Mouse (Mus musculus) left cerebral cortex, postnatal 4 days (tissue): Measurements from ENCODE around the gene Gm21663. TPM values are rescaled to one million over a fixed set of nuclear protein-coding genes. Genes with fewer than 3 reads are reported as not detected.
"Not testable (repeated sequence)": the region's sequence is repeated elsewhere in the genome, so short reads cannot be mapped to it uniquely, and the experiment has no call there.

Experiments used
- DNase-seq: peaks from one replicate; pipeline ENCODE4 v3.0.0-alpha.2; 2022
- intact Hi-C: fragments of 180-260 bp; cut with DNase I; formaldehyde crosslinking; loops from one replicate; pipeline ENCODE4 v1.15.1; 2025
- total RNA-seq, 2 experiments: library from RNA; stranded (reverse); gene quantifications; 2 replicates each; pipeline ENCODE4 v1.2.3; 2021

The Gm21663 gene
- not detected for total RNA-seq

GRCm38 (mm10) chr5:25942281-25942680 is at the start of gene Gm21663:
Gene Gm21663 (minus strand): TSS chr5:25942381.
- intact Hi-C loops, DNase-seq: not testable (repeated sequence)

GRCm38 (mm10) chr5:25988550-25988949 is 46.4 kb upstream of the Gm21663 start, which contains the start of gene Gm21698:
Gene Gm21698 (minus strand): TSS chr5:25988650.
- intact Hi-C loops, DNase-seq: not testable (repeated sequence)

- DNase-seq, intact Hi-C loops: not testable (repeated sequence)
Measured at GRCm38 (mm10) chr5:25972563-25972962, 30.4 kb upstream of the Gm21663 start, which contains the start of gene Gm21680. Gene Gm21680 (minus strand): TSS chr5:25972663.

- DNase-seq, intact Hi-C loops: not testable (repeated sequence)
Measured at GRCm38 (mm10) chr5:25957050-25957449, 14.9 kb upstream of the Gm21663 start.

- DNase-seq, intact Hi-C loops: not testable (repeated sequence)
Measured at GRCm38 (mm10) chr5:25956611-25957010, 14.4 kb upstream of the Gm21663 start.

- intact Hi-C loops, result not testable (repeated sequence)
Measured at GRCm38 (mm10) chr5:25954317-25954716, 12.1 kb upstream of the Gm21663 start, which contains the start of gene Gm21671. Gene Gm21671 (minus strand): TSS chr5:25954417.

GRCm38 (mm10) chr5:25945391-25945790 is 3.2 kb upstream of the Gm21663 start:
- intact Hi-C loops, DNase-seq: not testable (repeated sequence)

More at GRCm38 (mm10) chr5:25954317-25954716, 12.1 kb upstream of the Gm21663 start, which contains the start of gene Gm21671:
- not testable (repeated sequence) for DNase-seq

GRCm38 (mm10) chr5:25891321-25891720 is 50.9 kb downstream of the Gm21663 start:
- intact Hi-C loops, result no loop called here
- DNase-seq, result peak; percentile 87

- intact Hi-C loops, result no loop called here
- DNase-seq, result peak; percentile 40
Measured at GRCm38 (mm10) chr5:25889746-25890382, 52.3 kb downstream of the Gm21663 start.

GRCm38 (mm10) chr5:25886708-25887107 is 55.5 kb downstream of the Gm21663 start:
- no peak for DNase-seq
- intact Hi-C loops, result no loop called here

Other genes with a start within 250 kb of the Gm21663 start
- 1 to 10 TPM; 5.6 to 7.9 TPM for gene Xrcc2, start 236.6 kb downstream of the Gm21663 start, total RNA-seq
- 100 to 1,000 TPM; 116 to 117 TPM for gene Actr3b, start 182.4 kb downstream of the Gm21663 start, total RNA-seq
- not detected for gene Gm21671, start 12.0 kb upstream of the Gm21663 start, total RNA-seq
- not detected for gene Gm21680, start 30.3 kb upstream of the Gm21663 start, total RNA-seq
- gene Gm21698, start 46.3 kb upstream of the Gm21663 start, total RNA-seq, result not detected
- gene Gm1979, start 62.4 kb upstream of the Gm21663 start, total RNA-seq, result not detected
- not detected for gene Gm5862, start 80.5 kb upstream of the Gm21663 start, total RNA-seq
- not detected for gene Speer4a, start 97.2 kb upstream of the Gm21663 start, total RNA-seq
- not detected for gene Gm7347, start 116.2 kb upstream of the Gm21663 start, total RNA-seq
- not detected for gene Gm10471, start 146.9 kb upstream of the Gm21663 start, total RNA-seq
- not detected for gene 5031410I06Rik, start 163.0 kb upstream of the Gm21663 start, total RNA-seq
- gene Gm10220, start 179.0 kb upstream of the Gm21663 start, total RNA-seq, result not detected